Mouse (Mus musculus) ES-E14 (cell line): ENCODE data around the gene Rbm47.
"Not testable (repeated sequence)": the region's sequence is repeated elsewhere in the genome, so short reads cannot be mapped to it uniquely, and the experiment has no call there.

Experiments used
- CHD2 ChIP-seq: IDR thresholded peaks from 2 replicates; pipeline ENCODE4 v1.6.1; 2014; ENCODE audit warnings: mild to moderate bottlenecking, low read depth, low read length, inconsistent platforms
- HCFC1 ChIP-seq: IDR thresholded peaks from 2 replicates; pipeline ENCODE4 v1.6.1; 2012; ENCODE audit warnings: low read length, inconsistent platforms, borderline replicate concordance; ENCODE audit not compliant: insufficient read depth
- MAFK ChIP-seq: IDR thresholded peaks from 2 replicates; pipeline ENCODE4 v1.6.1; 2014; ENCODE audit warnings: mild to moderate bottlenecking, low read depth, low read length, inconsistent platforms; ENCODE audit not compliant: insufficient read depth
- ZC3H11A ChIP-seq: IDR thresholded peaks from 2 replicates; pipeline ENCODE4 v1.6.1; 2012; ENCODE audit warnings: low read depth, mild to moderate bottlenecking, inconsistent platforms, low read length, borderline replicate concordance
- ZNF384 ChIP-seq: IDR thresholded peaks from 2 replicates; pipeline ENCODE4 v1.6.1; 2012; ENCODE audit warnings: low read depth, low read length, inconsistent platforms

GRCm38 (mm10) chr5:65987004-65987403 is 185.9 kb downstream of the Rbm47 start:
- not testable (repeated sequence) for TF ChIP-seq CHD2, HCFC1, ZC3H11A, MAFK
- peak; percentile 88 for TF ChIP-seq ZNF384
